Mouse (Mus musculus) ES-Bruce4 (cell line): ENCODE results near the gene Sco1. TPM values are rescaled to one million over a fixed set of nuclear protein-coding genes. Genes with fewer than 3 reads are reported as not detected.

Experiments used
- H3K27ac ChIP-seq: 2 replicates; pipeline ENCODE4 v1.5.1; 2012; ENCODE audit warnings: low read length, inconsistent platforms; ENCODE audit not compliant: insufficient read depth
- H3K27me3 ChIP-seq: 2 replicates; pipeline ENCODE4 v1.6.1; 2012; ENCODE audit warnings: mild to moderate bottlenecking, low read length, inconsistent platforms; ENCODE audit not compliant: control insufficient read depth, poor library complexity, insufficient read depth, severe bottlenecking
- H3K36me3 ChIP-seq: 2 replicates; pipeline ENCODE4 v1.6.1; 2012; ENCODE audit warnings: inconsistent platforms, mild to moderate bottlenecking, low read length, moderate library complexity; ENCODE audit not compliant: control insufficient read depth, poor library complexity, insufficient read depth, severe bottlenecking
- H3K4me1 ChIP-seq: one replicate; pipeline ENCODE4 v1.8.1; 2011; ENCODE audit warnings: low read length; ENCODE audit not compliant: control insufficient read depth, insufficient read depth
- H3K4me3 ChIP-seq: 2 replicates; pipeline ENCODE4 v1.5.1; 2011; ENCODE audit warnings: low read depth, mild to moderate bottlenecking, low read length
- H3K9ac ChIP-seq: 2 replicates; pipeline ENCODE4 v1.6.1; 2012; ENCODE audit warnings: low read depth, mild to moderate bottlenecking, inconsistent platforms; ENCODE audit not compliant: poor library complexity, severe bottlenecking
- H3K9me3 ChIP-seq: replicated peaks from 2 replicates; pipeline ENCODE4 v1.6.1; 2012; ENCODE audit warnings: mild to moderate bottlenecking, low read length, inconsistent platforms; ENCODE audit not compliant: control insufficient read depth, poor library complexity, insufficient read depth, severe bottlenecking
- CTCF ChIP-seq: IDR thresholded peaks from one replicate; pipeline ENCODE4 v1.8.1; 2011; ENCODE audit warnings: low read depth, low read length
- EP300 ChIP-seq: IDR thresholded peaks from 2 replicates; pipeline ENCODE4 v1.6.1; 2011; ENCODE audit warnings: low read depth, low read length; ENCODE audit not compliant: insufficient read depth
- POLR2A ChIP-seq: IDR thresholded peaks from one replicate; pipeline ENCODE4 v1.8.1; 2011; ENCODE audit warnings: low read length; ENCODE audit not compliant: insufficient read depth
- polyA plus RNA-seq: library from polyadenylated mRNA; stranded (reverse); fragments of >200 nt; gene quantifications from 2 replicates; pipeline ENCODE4 v1.2.4, GENCODE M21; 2011; ENCODE audit warnings: low read depth; ENCODE audit not compliant: missing spikeins, insufficient read depth, insufficient read length

Sco1 gene
- polyA plus RNA-seq, 1 experiment, result 44.2 TPM

- Histone ChIP-seq H3K27me3 (no peaks in the 10 kb centered on the region), H3K4me1 (peaks cover 2% of the 10 kb centered on the region), H3K27ac (no peak overlapping the region), H3K36me3 (no peaks in the 10 kb centered on the region), H3K9me3 (no peaks in the 10 kb centered on the region), H3K9ac (no peak overlapping the region), H3K4me3 (no peak overlapping the region)
- TF ChIP-seq CTCF, result no peak
- TF ChIP-seq EP300, result no peak
- TF ChIP-seq POLR2A, result no peak
Measured at GRCm38 (mm10) chr11:67100169-67100568, 47.7 kb downstream of the Sco1 start.

GRCm38 (mm10) chr11:67101713-67102112 is 49.2 kb downstream of the Sco1 start:
- Histone ChIP-seq H3K36me3 (no peaks in the 10 kb centered on the region), H3K4me1 (peaks cover 2% of the 10 kb centered on the region), H3K27ac (no peak overlapping the region), H3K4me3 (no peak overlapping the region), H3K9me3 (no peaks in the 10 kb centered on the region), H3K9ac (no peak overlapping the region), H3K27me3 (no peaks in the 10 kb centered on the region)
- TF ChIP-seq CTCF (peak; percentile 75), POLR2A (no peak)

GRCm38 (mm10) chr11:67103256-67103655 is 50.8 kb downstream of the Sco1 start:
- TF ChIP-seq EP300 (no peak), CTCF (no peak), POLR2A (no peak)
- Histone ChIP-seq H3K4me1 (peaks cover 2% of the 10 kb centered on the region), H3K4me3 (no peak overlapping the region)

GRCm38 (mm10) chr11:67104242-67104641 is 51.8 kb downstream of the Sco1 start:
- TF ChIP-seq POLR2A, result no peak
- no peak for TF ChIP-seq CTCF

More at GRCm38 (mm10) chr11:67103256-67103655, 50.8 kb downstream of the Sco1 start:
- Histone ChIP-seq H3K36me3 (no peaks in the 10 kb centered on the region), H3K27ac (no peak overlapping the region), H3K27me3 (no peaks in the 10 kb centered on the region), H3K9me3 (no peaks in the 10 kb centered on the region), H3K9ac (no peak overlapping the region)

GRCm38 (mm10) chr11:67104714-67105113 is 52.2 kb downstream of the Sco1 start:
- TF ChIP-seq CTCF, result no peak
- TF ChIP-seq POLR2A, result no peak
- TF ChIP-seq EP300, result no peak
- no peaks in the 10 kb centered on the region for H3K9me3 ChIP-seq
- no peak overlapping the region for H3K9ac ChIP-seq
- H3K4me1 ChIP-seq, result peaks cover 2% of the 10 kb centered on the region
- H3K4me3 ChIP-seq, result no peak overlapping the region
- no peak overlapping the region for H3K27ac ChIP-seq
- H3K36me3 ChIP-seq, result no peaks in the 10 kb centered on the region
- H3K27me3 ChIP-seq, result no peaks in the 10 kb centered on the region

More at GRCm38 (mm10) chr11:67104242-67104641, 51.8 kb downstream of the Sco1 start:
- H3K27ac ChIP-seq, result no peak overlapping the region
- H3K36me3 ChIP-seq, result no peaks in the 10 kb centered on the region
- peaks cover 2% of the 10 kb centered on the region for H3K4me1 ChIP-seq
- no peak overlapping the region for H3K4me3 ChIP-seq
- H3K9ac ChIP-seq, result no peak overlapping the region
- no peaks in the 10 kb centered on the region for H3K27me3 ChIP-seq
- H3K9me3 ChIP-seq, result no peaks in the 10 kb centered on the region

GRCm38 (mm10) chr11:67105689-67106088 is 53.2 kb downstream of the Sco1 start:
- no peaks in the 10 kb centered on the region for H3K36me3 ChIP-seq
- no peaks in the 10 kb centered on the region for H3K9me3 ChIP-seq
- H3K4me1 ChIP-seq, result no peaks in the 10 kb centered on the region
- H3K4me3 ChIP-seq, result no peak overlapping the region
- H3K9ac ChIP-seq, result no peak overlapping the region
- no peak overlapping the region for H3K27ac ChIP-seq
- TF ChIP-seq POLR2A (no peak), CTCF (no peak), EP300 (no peak)
- no peaks in the 10 kb centered on the region for H3K27me3 ChIP-seq
